Mouse (Mus musculus) intestine, embryonic 16.5 days (tissue): Measurements from ENCODE around the gene Baiap3. TPM values are rescaled to one million over a fixed set of nuclear protein-coding genes. Genes with fewer than 3 reads are reported as not detected.

Experiments used
- microRNA-seq: library from miRNA; unstranded; fragments of <30 nt; microRNA quantifications from one replicate; pipeline ENCODE4, GENCODE M21; 2016
- polyA plus RNA-seq: library from polyadenylated mRNA; unstranded; fragments of >200 nt; fragmentation: Nextera tagmentation; extraction: Ambion mirVana; gene quantifications from 2 replicates; pipeline ENCODE4 v1.2.1, GENCODE M21; 2015

Gene Baiap3
- polyA plus RNA-seq, 1 experiment from 2014 or later: 4.0 TPM

Small RNA genes within 50 kb of the gene (microRNA-seq; reads per million reads assigned to microRNA genes)
- gene Mir3547: 1.8 reads per million

Other genes starting within 250 kb of the Baiap3 start
- 3.1 and 3.3 TPM in 2 replicates for gene Cramp1l, start 240.6 kb downstream of the Baiap3 start, polyA plus RNA-seq
- gene Ift140, start 240.3 kb downstream of the Baiap3 start, polyA plus RNA-seq: 12.7 and 12.9 TPM in 2 replicates
- 22.2 and 25.8 TPM in 2 replicates for gene Tmem204, start 172.8 kb downstream of the Baiap3 start, polyA plus RNA-seq
- gene Telo2, start 140.4 kb downstream of the Baiap3 start, polyA plus RNA-seq: 32.1 and 32.3 TPM in 2 replicates
- gene Ptx4, start 135.6 kb downstream of the Baiap3 start, polyA plus RNA-seq: 0.20 and 0.24 TPM in 2 replicates
- 21.8 and 23.5 TPM in 2 replicates for gene Clcn7, start 123.0 kb downstream of the Baiap3 start, polyA plus RNA-seq
- 0.15 and 0.18 TPM in 2 replicates for gene Ccdc154, start 93.9 kb downstream of the Baiap3 start, polyA plus RNA-seq
- gene Gm38655, start 80.9 kb downstream of the Baiap3 start, polyA plus RNA-seq: 1.3 and 1.6 TPM in 2 replicates
- 35.1 and 39.7 TPM in 2 replicates for gene BC003965, start 71.8 kb downstream of the Baiap3 start, polyA plus RNA-seq
- 4.8 and 5.3 TPM in 2 replicates for gene Unkl, start 68.0 kb downstream of the Baiap3 start, polyA plus RNA-seq
- 40.6 and 45.8 TPM in 2 replicates for gene Gnptg, start 16.2 kb downstream of the Baiap3 start, polyA plus RNA-seq
- gene Tsr3, start 16.2 kb downstream of the Baiap3 start, polyA plus RNA-seq: 33.1 and 37.0 TPM in 2 replicates
- 430 and 478 TPM in 2 replicates for gene Ube2i, start 18.3 kb upstream of the Baiap3 start, polyA plus RNA-seq
- 0.39 and 0.62 TPM in 2 replicates for gene Prss34, start 42.0 kb upstream of the Baiap3 start, polyA plus RNA-seq
- not detected in 2 replicates for gene Prss28, start 52.3 kb upstream of the Baiap3 start, polyA plus RNA-seq
- gene Prss29, start 62.3 kb upstream of the Baiap3 start, polyA plus RNA-seq: not detected in 2 replicates
- gene Tpsab1, start 89.2 kb upstream of the Baiap3 start, polyA plus RNA-seq: 0.22 TPM in 1 of 2 replicates, not detected in the other
- gene Tpsb2, start 109.9 kb upstream of the Baiap3 start, polyA plus RNA-seq: 3.7 and 4.5 TPM in 2 replicates
- 26.3 and 28.6 TPM in 2 replicates for gene Tpsg1, start 112.9 kb upstream of the Baiap3 start, polyA plus RNA-seq
- 2.2 and 3.0 TPM in 2 replicates for gene Cacna1h, start 177.4 kb upstream of the Baiap3 start, polyA plus RNA-seq
- not detected in 2 replicates for gene Tekt4, start 198.3 kb upstream of the Baiap3 start, polyA plus RNA-seq
- gene Sstr5, start 240.9 kb upstream of the Baiap3 start, polyA plus RNA-seq: 0.78 and 1.0 TPM in 2 replicates